Mouse (Mus musculus) T-cell, adult 2 months (primary cell): Measurements from ENCODE around the gene Auh.
A peak's percentile ranks its signal among the peaks of the same experiment; 100 is the strongest.

Source experiments
- DNase-seq: peaks from one replicate; pipeline ENCODE4 v3.0.0; 2022; ENCODE audit warnings: low spot score

Gene Auh

DNA sequence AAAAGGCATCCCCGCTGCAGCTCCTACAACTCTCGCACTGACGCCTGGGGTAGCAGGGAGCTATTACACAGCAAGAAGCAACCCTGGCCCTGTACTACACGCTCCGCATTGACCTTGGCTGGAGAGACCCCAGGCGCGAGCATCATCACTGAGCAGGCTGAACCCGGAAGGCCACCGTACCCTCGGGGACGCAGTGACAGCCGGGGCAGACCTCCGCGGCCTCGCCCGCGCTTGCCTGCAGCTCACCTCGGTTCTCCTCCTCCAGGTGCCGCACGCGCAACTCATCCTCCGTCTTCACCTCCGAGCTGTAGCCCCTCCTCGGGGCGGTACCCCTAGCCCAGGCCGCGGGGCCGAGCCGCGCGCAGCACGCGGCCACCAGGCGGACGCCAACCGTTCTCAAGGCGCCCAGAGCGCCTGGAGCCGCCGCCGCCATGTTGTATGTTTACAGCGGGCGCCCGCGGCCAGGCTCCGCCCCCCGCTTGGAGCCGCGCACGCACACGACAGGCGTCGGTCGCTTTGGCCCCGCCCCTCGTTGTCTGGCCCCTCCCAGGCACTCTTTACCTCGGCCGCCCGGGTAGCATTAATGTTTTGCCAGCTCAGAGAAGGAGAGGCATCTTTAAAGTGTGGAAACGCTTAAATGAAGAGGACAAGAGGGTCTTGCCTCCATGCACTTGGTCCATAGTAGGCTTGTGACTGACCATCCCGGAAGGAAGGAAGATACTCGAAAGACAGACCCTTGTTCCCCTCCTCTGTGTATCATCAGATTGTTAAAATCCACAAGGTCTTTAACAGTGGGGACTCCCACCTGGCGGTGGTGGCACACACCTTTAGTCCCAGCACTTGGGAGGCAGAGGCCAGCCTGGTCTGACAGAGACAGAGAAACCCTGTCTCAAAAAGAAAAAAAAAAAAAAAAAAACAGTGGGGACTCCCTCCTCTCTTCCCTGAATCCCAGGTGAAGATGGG, at the start of gene Auh:
Gene Auh (minus strand): TSS at position 473 of the 963 bp plus-strand sequence.
- peak; percentile 89 for DNase-seq

DNA sequence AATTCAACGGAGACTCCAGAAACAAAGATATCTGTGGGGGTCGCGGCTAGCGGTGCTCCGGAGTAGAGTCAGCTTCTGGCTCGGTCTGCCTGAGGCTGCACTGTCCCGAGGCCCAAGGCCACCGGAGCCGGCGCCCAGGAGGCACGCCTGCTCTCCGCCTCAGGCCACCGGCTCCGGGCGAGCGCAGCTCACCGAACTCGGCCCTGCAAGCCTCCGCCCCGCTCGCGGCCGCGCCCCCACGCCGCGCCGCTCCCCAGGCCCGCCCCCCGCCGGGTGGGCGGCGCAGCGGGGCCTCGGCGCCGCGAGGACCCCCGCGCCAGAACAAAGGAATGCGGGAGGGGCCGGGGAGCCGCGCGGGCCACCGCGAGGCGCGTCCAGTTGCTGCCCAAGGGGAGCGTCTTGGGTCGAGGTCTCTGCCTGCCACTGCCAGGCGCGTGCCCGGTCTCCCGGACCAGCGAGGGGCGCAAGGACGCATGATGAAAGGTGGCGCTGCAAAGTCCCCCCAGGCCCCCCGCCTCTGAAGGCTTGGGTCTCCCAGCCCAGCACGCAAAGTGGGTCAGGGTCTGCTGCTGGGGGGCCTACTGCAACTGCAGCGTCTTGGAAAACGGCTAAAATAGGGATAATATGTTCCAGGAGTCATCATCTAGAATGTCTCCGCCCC, 49.0 kb upstream of the Auh start:
- no peak for DNase-seq

DNA sequence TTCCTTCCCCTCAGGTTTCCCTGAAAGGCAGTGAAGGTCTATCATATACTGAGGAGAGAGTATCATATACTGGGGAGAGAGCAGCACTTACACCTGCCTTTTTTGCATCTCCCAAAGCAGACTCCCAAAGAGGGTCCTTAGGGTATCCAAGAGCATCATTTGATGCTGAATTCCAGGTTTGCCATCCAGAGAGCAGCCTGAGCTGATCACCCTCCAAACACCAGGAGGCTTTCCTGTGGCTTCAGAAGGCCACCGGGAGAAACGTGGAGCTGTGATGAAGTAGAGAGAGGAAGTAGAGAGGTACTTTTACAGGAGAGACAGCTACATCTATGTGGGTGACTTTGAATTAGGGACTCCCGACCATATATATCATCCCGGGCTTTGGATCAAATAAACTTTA, 48.3 kb upstream of the Auh start:
- no peak for DNase-seq

DNA sequence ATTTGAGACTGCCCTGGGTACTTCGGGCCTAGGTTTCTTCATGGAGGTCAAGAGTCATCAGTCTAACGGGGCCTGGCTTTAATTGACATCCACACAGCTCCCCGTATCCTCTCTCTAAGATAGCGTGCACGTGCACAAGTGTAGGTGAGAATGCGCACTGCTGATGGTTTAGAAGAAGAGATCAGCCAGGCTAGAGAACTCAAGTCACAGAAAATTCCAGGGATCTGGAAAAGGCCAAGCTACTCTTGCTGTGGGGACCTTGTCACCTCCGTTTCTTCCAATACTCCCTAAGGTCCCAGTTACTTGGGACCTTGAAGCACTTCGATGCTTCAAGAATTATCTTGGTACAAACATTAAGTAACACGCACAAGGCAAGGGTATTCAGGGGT, 47.7 kb upstream of the Auh start:
- no peak for DNase-seq

DNA sequence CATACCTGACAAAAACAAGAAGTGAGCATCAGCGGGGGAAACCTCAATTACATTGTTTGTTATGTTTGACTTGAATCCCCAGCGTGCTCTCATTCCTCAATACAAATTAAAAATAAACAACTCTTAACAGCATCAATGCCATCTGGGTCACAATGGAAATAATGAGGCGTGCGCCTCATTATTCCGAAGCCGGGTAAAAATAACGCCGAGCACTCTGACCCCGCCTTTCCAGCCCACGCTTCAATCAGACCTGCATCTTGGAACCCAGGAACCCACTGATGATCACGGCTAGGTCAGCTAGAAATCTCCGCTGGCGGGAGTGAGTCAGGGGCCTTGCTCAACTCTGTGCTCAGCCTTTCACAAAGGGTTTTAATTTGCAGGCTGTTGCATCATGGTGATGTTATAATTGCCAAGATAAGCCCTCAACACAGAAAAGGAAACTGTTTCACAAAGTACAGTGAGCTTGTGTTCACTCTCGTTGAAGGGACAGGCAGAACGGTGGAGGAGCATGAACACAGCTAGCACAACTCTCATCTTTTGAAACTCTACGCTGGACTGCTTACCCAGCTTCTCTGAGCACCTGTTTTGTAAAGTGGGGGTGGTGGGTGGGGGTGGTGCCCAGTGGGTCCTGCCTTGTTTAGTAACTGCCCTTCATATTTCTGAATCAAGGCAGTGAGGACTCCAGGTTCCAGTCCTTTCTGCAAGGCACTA, 47.2 kb upstream of the Auh start:
- no peak for DNase-seq

DNA sequence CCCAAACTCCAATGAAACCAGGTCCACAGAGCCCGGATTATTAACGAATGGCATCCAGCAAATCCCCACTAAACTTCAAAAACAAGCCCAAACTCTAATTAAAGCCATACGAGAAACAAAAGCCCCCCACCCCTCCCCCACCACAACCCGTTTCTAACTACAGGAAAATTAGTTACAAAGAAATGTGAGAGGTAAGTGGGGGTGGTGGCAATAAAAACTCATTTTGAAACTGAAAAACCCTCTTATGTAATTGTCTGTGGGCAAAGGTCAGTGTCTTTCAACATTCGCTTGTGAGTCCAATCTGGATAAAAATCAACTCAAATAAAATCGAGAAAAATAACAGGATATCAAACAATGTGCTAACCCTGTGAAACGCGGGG, 46.6 kb upstream of the Auh start:
- DNase-seq = no peak

DNA sequence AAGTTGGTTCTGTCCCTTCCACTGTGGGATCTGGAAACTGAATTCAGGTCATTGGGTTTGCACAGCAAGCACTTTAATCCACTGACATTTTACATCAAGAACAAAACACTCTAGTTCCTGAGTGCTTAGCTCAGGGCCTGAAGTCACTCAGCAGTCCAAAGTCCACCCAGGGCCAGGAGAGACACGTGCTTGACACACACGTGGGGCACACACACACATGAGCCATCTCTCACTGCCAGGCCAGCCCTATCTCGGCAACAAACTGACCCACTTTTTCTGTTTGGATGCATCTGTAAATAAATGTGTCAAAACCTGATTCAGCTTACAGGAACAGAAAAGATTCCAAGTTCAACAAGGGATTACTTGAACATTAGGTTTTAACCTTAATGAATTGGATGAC, 45.2 kb upstream of the Auh start:
- DNase-seq = no peak

DNA sequence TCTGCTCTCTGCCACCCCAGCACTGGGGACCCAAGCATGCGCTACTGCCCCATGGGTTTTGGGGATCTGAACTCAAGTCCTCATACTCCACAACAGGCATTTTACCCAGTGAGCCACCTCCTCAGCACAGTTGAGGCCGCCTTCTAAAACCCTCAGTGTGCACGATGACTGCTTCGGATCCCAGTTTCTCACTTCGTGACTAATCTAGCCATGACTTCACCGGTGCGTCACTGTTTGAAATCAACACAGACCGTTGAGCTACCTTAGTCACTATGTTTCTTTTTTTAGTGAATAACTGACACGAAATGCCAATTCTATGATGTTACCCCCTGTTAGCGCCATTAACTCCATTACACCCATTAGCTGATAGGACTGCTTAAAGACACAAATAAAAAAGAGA, 43.9 kb upstream of the Auh start:
- DNase-seq = no peak

DNA sequence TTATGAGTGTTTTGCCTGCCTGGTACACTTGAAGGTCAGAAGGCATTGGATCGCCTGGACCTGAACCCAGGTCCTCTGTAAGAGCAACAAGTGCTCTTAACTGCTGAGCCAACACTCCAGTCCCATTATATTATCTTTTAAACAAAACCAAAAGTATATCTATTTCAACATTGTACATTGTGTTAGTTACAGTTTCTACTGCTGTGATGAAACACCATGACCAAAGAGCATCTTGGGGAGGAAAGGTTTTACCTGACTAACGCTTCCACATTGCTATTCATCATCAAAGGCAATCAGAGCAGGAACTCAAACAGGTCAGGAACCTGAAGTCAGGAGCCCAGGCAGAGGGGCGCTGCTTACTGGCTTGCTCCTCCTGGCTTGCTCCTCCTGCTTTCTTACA, 43.1 kb upstream of the Auh start:
- DNase-seq = no peak

DNA sequence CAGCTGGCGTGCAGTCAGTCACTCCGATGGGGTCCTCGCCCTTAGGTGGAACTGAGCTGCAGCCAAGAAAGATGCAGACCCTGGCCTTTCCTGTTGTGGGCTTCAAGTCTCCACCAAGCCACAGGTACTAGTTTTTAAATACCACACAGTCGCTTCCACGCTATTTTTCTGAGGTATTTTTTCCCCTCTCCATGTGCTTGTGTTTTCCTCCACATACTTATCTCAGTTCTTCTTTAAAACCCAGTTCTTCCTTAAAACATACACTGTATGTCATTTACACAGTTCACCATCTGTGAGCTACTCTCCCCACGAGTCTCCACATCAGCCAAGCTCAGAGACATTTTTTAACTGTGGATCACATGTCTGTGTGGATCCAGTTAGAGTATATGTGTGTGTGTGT, 41.4 kb upstream of the Auh start:
- no peak for DNase-seq

DNA sequence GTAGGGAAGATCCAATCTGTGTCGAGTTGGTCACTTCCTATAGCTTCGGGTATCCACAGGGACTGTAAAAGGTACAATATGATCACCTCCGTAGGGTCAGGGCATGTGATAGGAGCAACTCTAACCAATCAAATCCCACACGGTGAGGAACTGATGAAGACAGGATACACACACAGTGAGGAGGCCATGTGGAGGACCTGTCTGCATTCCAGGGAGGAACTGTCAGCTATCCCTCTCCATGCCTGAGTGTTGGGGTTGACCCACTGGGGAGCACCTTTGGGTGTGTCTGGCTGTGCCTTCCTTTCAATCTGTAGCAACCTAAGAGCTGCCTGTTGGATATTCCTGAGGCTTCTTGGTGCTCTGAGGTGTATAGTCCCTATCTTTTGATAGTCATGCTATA, 33.4 kb upstream of the Auh start:
- DNase-seq = no peak

DNA sequence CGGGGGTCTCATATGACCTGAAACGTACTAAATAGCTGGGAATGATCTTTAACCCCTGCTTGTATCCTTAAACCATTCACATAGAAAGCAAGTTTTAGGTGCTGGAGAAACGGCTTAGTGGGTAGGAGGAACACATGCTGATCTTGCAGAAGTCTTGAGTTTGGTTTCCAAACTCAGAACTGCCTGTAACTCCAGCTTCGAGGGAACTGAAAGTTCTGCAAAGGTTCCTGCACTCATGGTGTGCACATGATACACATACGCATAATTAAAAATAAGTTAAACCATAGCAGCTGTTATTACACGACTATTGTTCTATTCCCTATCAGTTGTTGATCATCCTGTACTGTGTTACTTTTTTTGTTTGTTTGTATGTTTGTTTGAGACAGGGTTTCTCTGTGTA, 32.9 kb upstream of the Auh start:
- no peak for DNase-seq

DNA sequence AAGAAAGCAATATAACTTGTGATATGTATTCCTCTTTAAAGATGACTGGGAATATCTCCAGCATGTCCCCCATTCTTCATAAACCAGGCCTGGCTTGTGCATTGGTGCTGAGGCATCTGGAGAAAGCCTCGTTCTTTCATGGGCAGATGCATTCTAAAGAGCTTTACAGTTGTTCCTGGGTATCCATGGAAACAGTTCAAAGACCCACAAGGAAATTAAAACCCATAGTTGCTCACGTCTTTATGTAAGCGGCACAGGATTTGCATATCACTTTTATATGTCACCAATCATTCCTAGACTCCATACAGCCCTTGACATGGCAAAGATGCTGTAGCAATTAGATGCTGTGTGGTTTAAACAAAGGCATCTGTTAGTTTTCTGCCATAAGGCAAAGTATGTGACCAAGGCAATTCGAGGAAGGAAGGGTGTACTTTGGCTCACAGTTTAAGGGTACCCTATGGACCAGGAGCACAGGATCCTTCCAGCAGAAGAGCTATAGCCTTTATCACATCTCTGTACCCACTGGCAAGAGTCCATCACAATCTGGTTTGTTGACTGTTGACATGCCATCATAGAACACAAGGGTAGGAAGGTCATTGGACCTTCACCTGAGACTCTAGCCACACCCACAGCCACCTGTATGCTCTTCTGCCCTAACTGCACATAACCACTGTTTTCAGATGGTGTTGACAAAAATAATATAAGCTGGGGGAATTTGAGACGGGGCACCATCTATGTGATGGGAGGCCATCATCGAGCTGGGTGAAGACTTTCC, 24.5 kb upstream of the Auh start:
- no peak for DNase-seq

DNA sequence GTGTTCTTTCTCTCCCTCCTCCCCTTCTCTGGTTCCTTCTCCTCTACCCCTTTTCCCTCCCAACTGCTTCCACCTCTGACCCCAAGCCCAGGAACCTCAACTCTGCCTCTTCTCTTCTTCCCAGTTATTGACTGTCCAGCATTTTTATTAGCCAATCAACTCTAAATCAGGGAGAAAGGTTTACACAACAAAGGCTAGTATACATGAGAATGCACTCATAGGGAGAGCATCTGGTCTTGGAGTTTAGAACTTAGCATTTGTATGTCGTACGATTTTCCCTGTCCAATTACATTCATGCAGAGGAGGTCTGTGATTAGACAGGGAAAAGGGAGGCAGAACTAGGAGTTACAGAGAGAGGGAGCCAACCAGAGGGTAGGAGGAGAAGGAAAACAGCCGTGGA, 19.7 kb upstream of the Auh start:
- no peak for DNase-seq

DNA sequence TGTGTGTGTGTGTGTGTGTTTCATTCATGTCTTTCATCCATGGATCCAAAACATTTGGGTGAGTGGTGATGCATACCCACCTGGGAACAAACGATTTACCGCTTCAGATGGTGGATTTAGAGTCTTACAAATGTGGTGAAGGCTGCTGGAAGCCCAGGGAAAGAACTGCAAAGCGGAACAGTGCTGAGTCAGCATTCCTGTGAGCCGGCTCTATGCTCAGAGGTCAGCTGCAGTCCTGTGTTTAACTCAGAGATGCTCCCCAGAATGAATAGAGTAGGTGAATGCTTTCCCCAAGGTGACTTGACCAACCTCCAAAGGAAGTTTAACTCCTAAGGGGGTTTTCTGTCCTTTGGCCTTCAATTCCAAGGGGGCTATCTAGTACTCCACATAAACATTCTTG, 18.1 kb upstream of the Auh start:
- no peak for DNase-seq

DNA sequence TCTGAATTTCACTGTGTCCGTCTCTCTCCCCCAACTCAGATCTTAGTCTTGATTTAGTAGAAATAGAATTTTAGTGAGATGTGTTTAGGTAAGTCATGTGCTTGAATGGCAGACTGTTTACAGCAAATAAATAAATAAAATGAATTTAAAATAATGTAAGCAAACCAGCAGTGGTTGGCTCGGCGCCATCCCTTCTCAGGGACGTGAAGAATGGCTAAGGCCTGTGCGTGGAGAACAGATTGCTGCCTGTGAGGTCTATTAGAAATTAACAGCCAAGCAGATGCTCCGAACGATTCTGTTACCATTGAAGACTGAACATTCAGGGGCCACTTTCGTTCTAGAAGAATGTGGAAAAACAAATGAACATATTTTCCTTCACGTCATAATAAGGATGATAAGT, 16.3 kb upstream of the Auh start:
- no peak for DNase-seq

DNA sequence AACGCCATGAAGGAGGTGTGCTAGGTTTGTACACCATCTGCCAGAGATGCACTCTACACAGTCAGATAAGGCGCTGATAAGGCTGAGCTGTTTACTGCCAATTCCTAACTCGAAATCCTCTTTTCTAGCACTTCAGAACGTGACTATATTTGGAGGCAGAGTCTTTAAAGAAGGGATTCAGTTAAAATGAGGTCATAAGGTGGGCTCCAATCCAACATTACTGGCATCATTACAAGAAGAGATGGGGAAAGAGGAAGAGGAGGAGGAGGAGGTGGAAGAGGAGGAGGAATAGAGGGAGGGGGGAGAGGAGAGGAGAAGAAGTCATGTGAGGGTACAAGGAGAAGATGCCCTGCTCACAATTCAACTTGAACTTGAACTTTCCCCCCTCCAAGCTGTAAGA, 14.6 kb upstream of the Auh start:
- DNase-seq = no peak

DNA sequence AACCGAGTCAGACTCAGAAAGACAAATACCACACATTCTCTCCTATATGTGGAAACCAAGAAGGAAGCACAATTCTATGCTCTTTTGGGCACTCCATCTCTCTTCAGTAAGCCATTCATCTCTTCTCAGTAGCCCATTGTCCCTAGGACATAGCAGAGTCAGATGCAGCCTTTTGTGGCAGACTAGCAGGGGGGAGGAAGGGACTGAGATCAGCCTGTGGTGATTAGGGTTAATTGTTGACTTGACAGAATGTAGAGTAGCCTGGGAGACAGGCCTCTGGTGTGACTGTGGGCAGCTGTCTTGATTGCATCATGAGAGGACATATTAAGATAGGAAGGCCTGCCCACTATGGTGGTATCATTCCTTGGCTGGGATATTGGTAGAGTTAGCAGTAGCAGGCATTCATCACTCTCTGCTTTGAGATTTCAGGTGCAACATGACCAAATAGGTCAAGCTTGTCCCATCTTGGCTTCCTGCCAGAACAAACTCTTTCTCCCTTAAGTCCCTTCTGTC, 13.5 kb upstream of the Auh start:
- DNase-seq = no peak

DNA sequence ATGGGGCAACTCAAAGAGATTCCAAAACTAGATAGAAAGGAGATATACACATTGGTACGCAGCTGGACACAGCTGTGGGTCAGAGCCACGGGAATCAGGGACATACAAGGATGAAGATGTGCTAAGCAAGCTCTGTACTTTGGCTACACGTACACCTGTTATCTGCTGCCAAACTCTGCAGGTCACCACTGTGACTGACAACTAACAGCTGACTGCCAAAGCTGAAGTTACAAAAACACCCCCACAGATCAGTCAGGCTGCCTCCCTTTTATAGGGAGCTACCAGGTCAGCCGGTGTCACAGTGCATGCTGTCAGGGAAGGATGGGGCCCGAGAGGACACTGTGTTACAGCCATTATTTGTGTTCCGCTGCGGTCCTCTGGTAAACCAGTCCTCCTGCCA, 11.5 kb upstream of the Auh start:
- no peak for DNase-seq

DNA sequence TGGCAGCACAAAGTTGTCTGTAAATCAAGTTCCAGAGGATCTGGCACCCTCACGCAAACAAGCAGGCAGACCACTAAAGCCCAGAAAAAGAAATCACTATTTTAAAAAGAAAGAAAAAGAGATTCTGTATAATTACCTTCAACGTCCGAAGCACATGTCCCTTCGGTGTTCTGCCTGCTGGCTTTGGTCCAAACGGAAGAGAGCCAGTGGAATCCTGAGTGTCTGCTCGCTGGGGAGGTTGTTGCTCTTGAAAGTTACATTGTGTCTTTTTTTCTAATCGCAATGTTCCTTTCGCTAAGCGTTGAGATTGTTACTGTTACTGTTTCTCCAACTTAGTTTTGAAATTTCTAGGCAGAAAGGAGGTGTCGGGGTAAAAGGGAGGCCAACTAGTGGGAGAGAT, 1.1 kb upstream of the Auh start:
- no peak for DNase-seq

DNA sequence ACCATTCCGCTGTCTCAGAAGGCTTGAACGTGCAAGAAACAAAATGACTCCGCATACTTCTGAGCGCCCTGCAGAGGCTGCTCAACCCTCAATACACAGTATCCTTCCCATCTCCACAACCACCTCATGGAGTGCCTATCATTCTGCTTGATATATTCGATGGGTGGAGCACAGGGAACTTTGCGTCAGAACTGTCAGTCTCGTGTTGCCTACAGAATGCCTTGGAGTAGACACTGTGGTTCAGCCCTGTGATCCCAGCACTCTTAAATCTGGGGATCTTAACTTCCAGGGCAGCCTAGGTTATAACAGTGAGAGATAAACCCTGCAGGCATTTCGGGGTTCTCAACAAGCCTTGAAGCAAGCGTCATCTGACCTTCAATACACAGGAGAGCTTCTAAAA, 1.1 kb downstream of the Auh start:
- no peak for DNase-seq

DNA sequence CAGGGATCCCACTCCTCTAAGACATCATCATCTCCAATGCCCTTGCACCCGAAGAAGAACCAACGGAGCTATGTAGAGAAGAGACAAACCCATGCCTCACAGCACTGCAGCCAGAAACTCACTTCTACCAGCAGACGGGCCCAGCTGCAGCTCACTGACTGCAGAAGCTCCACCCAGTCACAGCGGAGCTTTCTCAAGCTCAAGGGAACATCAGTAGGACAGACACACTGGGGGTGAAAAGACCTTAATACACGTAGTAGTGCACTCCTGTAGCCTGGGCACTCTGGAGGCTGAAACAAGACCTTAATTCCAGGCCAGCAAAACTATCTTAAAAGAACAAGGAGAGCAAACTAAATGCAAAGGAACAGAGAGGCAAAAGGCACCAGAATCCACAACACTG, 5.0 kb downstream of the Auh start:
- DNase-seq = no peak
